Mouse (Mus musculus): ENCODE results near the gene Atxn7l1. TPM values are rescaled to one million over a fixed set of nuclear protein-coding genes. Genes with fewer than 3 reads are reported as not detected.

Gene Atxn7l1
- polyA plus RNA-seq, 1 experiment from 2014 or later = 12.5 TPM

DNA sequence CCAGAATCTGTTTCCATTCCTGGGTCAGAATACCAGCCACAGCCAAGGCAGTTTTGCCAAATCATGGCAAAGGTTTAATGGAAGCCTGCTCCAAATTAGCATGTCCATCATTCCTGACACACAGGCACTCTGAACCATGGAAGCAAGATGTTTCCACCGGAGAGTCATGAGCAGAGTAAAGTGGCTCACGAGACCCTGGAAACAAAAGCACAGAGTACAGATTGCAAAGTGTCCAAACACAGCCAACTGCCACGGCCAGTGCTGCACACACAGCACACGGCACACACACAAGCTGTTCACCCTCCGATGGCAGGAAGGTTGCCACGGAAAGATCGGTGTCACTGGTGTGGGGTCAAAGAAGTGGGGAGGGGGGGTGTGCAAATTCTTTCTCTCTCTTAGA, 18.8 kb upstream of the Atxn7l1 start:
- Histone ChIP-seq H3K27me3 (replicated peaks) (no peaks in the 10 kb centered on the region), H3K36me3 (no peaks in the 10 kb centered on the region), H3K27ac (no peak overlapping the region), H3K4me3 (replicated peaks) (no peak overlapping the region), H3K4me1 (replicated peaks) (no peaks in the 10 kb centered on the region), H3K9me3 (no peaks in the 10 kb centered on the region), H3K9ac (no peak overlapping the region), H3K4me2 (replicated peaks) (no peak overlapping the region)
- WGBS = 62% methylated on average over 7 of the region's 7 CpGs
- ATAC-seq = no peak

DNA sequence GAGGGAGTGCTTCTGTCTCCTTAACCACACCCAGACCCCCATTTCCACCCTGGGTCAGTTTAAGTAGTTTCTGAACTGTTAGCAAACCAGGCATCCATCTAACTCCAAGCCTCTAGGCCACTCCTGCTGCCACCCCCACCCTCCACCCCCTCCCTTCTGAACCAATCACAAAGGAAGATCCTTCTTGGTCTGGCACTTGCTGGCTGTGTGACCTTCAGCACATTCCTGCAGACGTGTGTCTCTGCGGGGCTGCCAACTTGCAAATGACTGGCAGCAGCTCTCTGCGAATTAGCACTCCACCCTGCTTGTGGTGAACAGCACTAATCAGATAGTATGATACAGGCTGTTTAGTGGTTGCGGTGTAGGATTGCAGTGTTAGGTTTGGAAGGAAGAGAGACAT, 18.1 kb upstream of the Atxn7l1 start:
- Histone ChIP-seq H3K27ac (no peak overlapping the region), H3K27me3 (replicated peaks) (no peaks in the 10 kb centered on the region), H3K4me3 (replicated peaks) (no peak overlapping the region), H3K36me3 (no peaks in the 10 kb centered on the region), H3K4me1 (replicated peaks) (no peaks in the 10 kb centered on the region), H3K9me3 (no peaks in the 10 kb centered on the region), H3K4me2 (replicated peaks) (no peak overlapping the region), H3K9ac (no peak overlapping the region)
- WGBS = 22% methylated on average over 4 of the region's 4 CpGs
- peak; percentile 20; the same call in 1 of the 2 replicates for ATAC-seq

DNA sequence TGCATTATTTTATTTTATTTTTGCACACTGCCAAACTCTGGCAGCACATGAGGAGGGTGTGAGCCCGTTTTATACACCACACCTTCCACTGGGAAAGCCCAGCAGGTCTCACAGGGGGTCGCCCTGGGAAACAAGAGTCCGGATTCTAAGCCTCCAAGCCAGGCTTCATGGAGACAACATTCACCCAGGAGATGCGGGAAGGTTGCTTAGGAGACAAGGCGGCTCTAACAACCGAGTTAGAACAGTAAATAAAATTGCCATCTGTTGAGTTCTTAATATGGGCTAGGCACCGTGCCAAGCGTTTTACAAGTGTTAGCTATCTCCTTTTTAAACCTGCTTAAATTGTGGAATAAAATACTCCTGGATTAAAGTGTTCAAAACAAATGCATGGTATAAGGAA, 17.1 kb upstream of the Atxn7l1 start:
- Histone ChIP-seq H3K27me3 (replicated peaks) (no peaks in the 10 kb centered on the region), H3K4me2 (replicated peaks) (no peak overlapping the region), H3K4me3 (replicated peaks) (no peak overlapping the region), H3K9me3 (no peaks in the 10 kb centered on the region), H3K9ac (no peak overlapping the region), H3K36me3 (no peaks in the 10 kb centered on the region), H3K27ac (no peak overlapping the region), H3K4me1 (replicated peaks) (no peaks in the 10 kb centered on the region)
- WGBS = 45% methylated on average over 8 of the region's 8 CpGs
- ATAC-seq = no peak

GRCm38 (mm10) chr12:33131796-33132195, 15.7 kb upstream of the Atxn7l1 start:
- no peak overlapping the region for H3K4me3 ChIP-seq (replicated peaks)
- H3K4me1 ChIP-seq (replicated peaks) = no peaks in the 10 kb centered on the region
- H3K27ac ChIP-seq = no peak overlapping the region
- no peak overlapping the region for H3K4me2 ChIP-seq (replicated peaks)
- H3K36me3 ChIP-seq = no peaks in the 10 kb centered on the region
- H3K9me3 ChIP-seq = no peaks in the 10 kb centered on the region
- ATAC-seq = no peak
- H3K27me3 ChIP-seq (replicated peaks) = no peaks in the 10 kb centered on the region
- WGBS = 70% methylated on average over 7 of the region's 7 CpGs
- no peak overlapping the region for H3K9ac ChIP-seq

DNA sequence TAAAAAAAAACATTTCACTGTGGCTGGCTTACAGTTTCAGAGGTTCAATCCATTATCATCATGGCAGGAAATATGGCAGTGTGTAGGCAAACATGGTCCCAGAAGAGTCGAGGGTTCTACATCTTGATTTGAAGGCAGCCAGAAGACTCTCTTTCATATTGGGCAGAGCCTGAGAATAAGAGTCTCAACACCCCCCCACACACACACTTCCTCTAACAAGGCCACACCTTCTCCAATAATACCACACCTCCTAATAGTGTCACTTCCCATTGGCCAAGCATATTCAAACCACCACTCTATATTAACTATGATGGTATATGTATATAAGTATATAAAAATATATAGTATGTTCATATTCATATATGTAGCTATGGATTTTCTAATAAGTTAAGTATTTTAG, 9.6 kb upstream of the Atxn7l1 start:
- no peak for ATAC-seq

GRCm38 (mm10) chr12:33139083-33139482, 8.4 kb upstream of the Atxn7l1 start:
- no peaks in the 10 kb centered on the region for H3K27me3 ChIP-seq (replicated peaks)
- H3K4me1 ChIP-seq (replicated peaks) = no peaks in the 10 kb centered on the region
- H3K36me3 ChIP-seq = no peaks in the 10 kb centered on the region
- 74% methylated on average over 3 of the region's 3 CpGs for WGBS
- no peak overlapping the region for H3K27ac ChIP-seq
- H3K4me2 ChIP-seq (replicated peaks) = no peak overlapping the region
- no peak for ATAC-seq
- no peaks in the 10 kb centered on the region for H3K9me3 ChIP-seq
- H3K9ac ChIP-seq = no peak overlapping the region
- no peak overlapping the region for H3K4me3 ChIP-seq (replicated peaks)

More for the DNA sequence above, 9.6 kb upstream of the Atxn7l1 start:
- Histone ChIP-seq H3K4me2 (replicated peaks) (no peak overlapping the region), H3K9me3 (no peaks in the 10 kb centered on the region), H3K27me3 (replicated peaks) (no peaks in the 10 kb centered on the region), H3K36me3 (no peaks in the 10 kb centered on the region), H3K4me1 (replicated peaks) (no peaks in the 10 kb centered on the region), H3K4me3 (replicated peaks) (no peak overlapping the region), H3K27ac (no peak overlapping the region), H3K9ac (no peak overlapping the region)
- WGBS = 69% methylated on average over 1 of the region's 1 CpGs

DNA sequence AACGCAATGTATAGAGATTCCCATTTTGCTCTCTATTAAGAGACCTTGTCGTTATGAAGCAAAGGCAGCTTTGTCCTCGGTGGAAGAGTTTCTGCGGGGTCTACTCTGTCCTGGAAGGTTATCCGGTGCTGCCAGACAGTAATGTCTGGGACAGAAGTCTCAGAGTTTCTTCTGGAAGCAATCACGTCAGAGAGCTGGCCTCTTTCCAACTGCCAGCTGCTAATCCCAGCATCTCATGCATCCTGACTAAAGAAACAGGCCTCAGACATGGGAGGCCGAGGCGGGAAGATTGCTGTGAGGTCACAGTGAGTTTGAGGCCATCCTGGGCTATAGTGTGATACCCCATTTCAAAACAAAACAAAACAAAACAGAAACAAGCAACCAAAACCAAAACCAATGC, 3.0 kb upstream of the Atxn7l1 start:
- peaks cover 16% of the 10 kb centered on the region for H3K4me1 ChIP-seq (replicated peaks)
- no peak overlapping the region for H3K9ac ChIP-seq
- no peak overlapping the region for H3K27ac ChIP-seq
- H3K4me2 ChIP-seq (replicated peaks) = no peak overlapping the region
- no peak overlapping the region for H3K4me3 ChIP-seq (replicated peaks)
- H3K9me3 ChIP-seq = no peaks in the 10 kb centered on the region
- no peak for ATAC-seq
- WGBS = 58% methylated on average over 8 of the region's 8 CpGs
- H3K27me3 ChIP-seq (replicated peaks) = no peaks in the 10 kb centered on the region; the same call in 1 of the 2 replicates
- H3K36me3 ChIP-seq = no peaks in the 10 kb centered on the region

GRCm38 (mm10) chr12:33146622-33147433, 665 bp upstream of the Atxn7l1 start:
- H3K9ac ChIP-seq = peak overlapping the region; percentile 55
- 5% methylated on average over 29 of the region's 29 CpGs for WGBS
- H3K4me3 ChIP-seq (replicated peaks) = peak overlapping the region; percentile 61
- H3K9me3 ChIP-seq = no peaks in the 10 kb centered on the region
- H3K4me2 ChIP-seq (replicated peaks) = peak overlapping the region; percentile 80
- H3K27ac ChIP-seq = peak overlapping the region; percentile 33; the same call in 1 of the 2 replicates
- H3K36me3 ChIP-seq = no peaks in the 10 kb centered on the region
- peaks cover 16% of the 10 kb centered on the region for H3K4me1 ChIP-seq (replicated peaks)
- no peaks in the 10 kb centered on the region; the same call in 1 of the 2 replicates for H3K27me3 ChIP-seq (replicated peaks)
- ATAC-seq = peak; percentile 73

GRCm38 (mm10) chr12:33149544-33150190, 2.2 kb downstream of the Atxn7l1 start:
- no peak for ATAC-seq
- H3K9me3 ChIP-seq = no peaks in the 10 kb centered on the region

DNA sequence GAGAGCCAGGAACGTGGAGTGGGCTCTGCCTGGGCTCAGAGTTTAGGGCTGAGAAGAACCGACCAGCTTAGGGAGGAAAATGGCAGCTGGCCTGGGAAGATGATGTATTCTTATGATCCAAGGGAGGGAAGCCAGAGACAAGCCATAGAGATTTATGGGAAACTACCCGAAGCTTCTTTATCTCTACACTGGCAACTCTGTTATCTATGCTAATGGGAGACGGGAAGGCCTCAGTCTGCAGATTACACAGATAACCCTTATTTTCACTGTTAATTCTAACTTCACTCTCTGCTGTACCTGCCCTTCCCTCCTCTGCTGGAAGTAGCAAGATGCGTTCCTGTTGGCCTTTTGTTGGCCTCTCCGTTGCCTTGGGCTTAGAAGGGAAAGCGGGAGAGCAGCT, 5.6 kb downstream of the Atxn7l1 start:
- 61% methylated on average over 7 of the region's 7 CpGs for WGBS
- Histone ChIP-seq H3K27me3 (replicated peaks) (no peaks in the 10 kb centered on the region), H3K27ac (no peak overlapping the region), H3K4me1 (replicated peaks) (peaks cover 15% of the 10 kb centered on the region; the same call in 1 of the 2 replicates), H3K9ac (no peak overlapping the region), H3K36me3 (no peaks in the 10 kb centered on the region), H3K4me2 (replicated peaks) (no peak overlapping the region), H3K9me3 (no peaks in the 10 kb centered on the region), H3K4me3 (replicated peaks) (no peak overlapping the region)
- no peak for ATAC-seq

More at GRCm38 (mm10) chr12:33149544-33150190, 2.2 kb downstream of the Atxn7l1 start:
- H3K36me3 ChIP-seq = no peaks in the 10 kb centered on the region
- H3K9ac ChIP-seq = no peak overlapping the region
- H3K4me2 ChIP-seq (replicated peaks) = peak overlapping the region; percentile 57; the same call in 1 of the 2 replicates
- no peak overlapping the region for H3K4me3 ChIP-seq (replicated peaks)
- no peak overlapping the region for H3K27ac ChIP-seq
- 87% methylated on average over 16 of the region's 16 CpGs for WGBS
- H3K4me1 ChIP-seq (replicated peaks) = peaks cover 18% of the 10 kb centered on the region
- no peaks in the 10 kb centered on the region; the same call in 1 of the 2 replicates for H3K27me3 ChIP-seq (replicated peaks)

- 87% methylated on average over 3 of the region's 3 CpGs for WGBS
- no peak overlapping the region for H3K4me2 ChIP-seq (replicated peaks)
- no peak overlapping the region for H3K4me3 ChIP-seq (replicated peaks)
- H3K27me3 ChIP-seq (replicated peaks) = no peaks in the 10 kb centered on the region
- no peaks in the 10 kb centered on the region for H3K36me3 ChIP-seq
- H3K9ac ChIP-seq = no peak overlapping the region
- H3K4me1 ChIP-seq (replicated peaks) = peaks cover 11% of the 10 kb centered on the region; the same call in 1 of the 2 replicates
- no peak overlapping the region for H3K27ac ChIP-seq
- H3K9me3 ChIP-seq = no peaks in the 10 kb centered on the region
- ATAC-seq = no peak
Observed at GRCm38 (mm10) chr12:33153850-33154249, 6.4 kb downstream of the Atxn7l1 start.

DNA sequence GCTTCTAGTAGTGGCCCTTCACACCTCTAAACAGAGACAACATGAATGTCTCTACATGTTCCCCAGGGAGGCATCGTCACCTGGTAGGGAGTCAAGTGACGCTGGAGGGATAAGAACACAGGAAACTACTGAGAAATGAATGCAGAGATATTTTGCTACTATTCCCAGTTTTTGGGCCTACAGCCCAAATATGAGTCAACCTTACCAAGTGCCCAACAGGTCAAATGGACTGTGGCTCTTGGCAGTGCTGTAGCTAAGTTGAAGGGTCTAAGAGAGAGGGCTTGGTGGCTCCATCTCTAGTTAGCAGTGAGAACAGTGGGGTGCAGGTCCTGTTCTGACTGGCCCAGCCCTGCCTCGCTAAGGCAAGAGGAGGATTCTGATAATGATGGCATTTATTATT, 7.2 kb downstream of the Atxn7l1 start:
- Histone ChIP-seq H3K9me3 (no peaks in the 10 kb centered on the region), H3K27me3 (replicated peaks) (no peaks in the 10 kb centered on the region), H3K36me3 (no peaks in the 10 kb centered on the region), H3K4me3 (replicated peaks) (no peak overlapping the region), H3K27ac (no peak overlapping the region), H3K9ac (no peak overlapping the region), H3K4me1 (replicated peaks) (peaks cover 6% of the 10 kb centered on the region; the same call in 1 of the 2 replicates), H3K4me2 (replicated peaks) (no peak overlapping the region)
- 91% methylated on average over 3 of the region's 3 CpGs for WGBS
- ATAC-seq = no peak
